Mouse (Mus musculus) limb, embryonic 12.5 days (tissue): ENCODE measurements around the gene Gm5134. TPM values are rescaled to one million over a fixed set of nuclear protein-coding genes. Genes with fewer than 3 reads are reported as not detected.
"Not testable (repeated sequence)": the region's sequence is repeated elsewhere in the genome, so short reads cannot be mapped to it uniquely, and the experiment has no call there.

Experiments
- ATAC-seq: fragments of 200-750 bp; cut with Nextera tagmentation; 2 replicates; pipeline ENCODE4 v1.8.0; 2017; ENCODE audit warnings: low read depth, moderate TSS enrichment; ENCODE audit not compliant: insufficient number of reproducible peaks, insufficient read depth, low FRiP score, low TSS enrichment
- H3K27ac ChIP-seq: fragments of 300-500 bp; sonication (generic); 2 replicates; pipeline ENCODE4 v1.5.1; 2016; ENCODE audit warnings: mild to moderate bottlenecking, moderate library complexity
- H3K27me3 ChIP-seq: fragments of 300-500 bp; sonication (generic); 2 replicates; pipeline ENCODE4 v1.6.1; 2016; ENCODE audit warnings: mild to moderate bottlenecking, moderate library complexity
- H3K36me3 ChIP-seq: fragments of 300-500 bp; sonication (generic); 2 replicates; pipeline ENCODE4 v1.6.1; 2016; ENCODE audit warnings: mild to moderate bottlenecking, moderate library complexity
- H3K4me1 ChIP-seq: fragments of 300-500 bp; sonication (generic); replicated peaks from 2 replicates; pipeline ENCODE4 v1.6.1; 2016
- H3K4me2 ChIP-seq: fragments of 300-500 bp; sonication (generic); 2 replicates; pipeline ENCODE4 v1.6.1; 2016; ENCODE audit warnings: mild to moderate bottlenecking, moderate library complexity
- H3K4me3 ChIP-seq: fragments of 300-500 bp; sonication (generic); replicated peaks from 2 replicates; pipeline ENCODE4 v1.5.1; 2016; ENCODE audit warnings: mild to moderate bottlenecking
- H3K9ac ChIP-seq: fragments of 300-500 bp; sonication (generic); replicated peaks from 2 replicates; pipeline ENCODE4 v1.6.1; 2016; ENCODE audit warnings: mild to moderate bottlenecking, moderate library complexity
- H3K9me3 ChIP-seq: fragments of 300-500 bp; sonication (generic); 2 replicates; pipeline ENCODE4 v1.6.1; 2016; ENCODE audit warnings: mild to moderate bottlenecking, moderate library complexity
- WGBS: fragments of 180-500 bp; shearing (Covaris S2); methylation state at CpG from one replicate; pipeline ENCODE4 v1.1.7; 2016; 5-methylcytosine and 5-hydroxymethylcytosine counted together
- polyA plus RNA-seq: library from polyadenylated mRNA; unstranded; fragments of >200 nt; fragmentation: Nextera tagmentation; extraction: Ambion mirVana; gene quantifications from 2 replicates; pipeline ENCODE4 v1.2.1, GENCODE M21; 2016

Gm5134 gene
- polyA plus RNA-seq, 1 experiment from 2014 or later, result not detected

DNA sequence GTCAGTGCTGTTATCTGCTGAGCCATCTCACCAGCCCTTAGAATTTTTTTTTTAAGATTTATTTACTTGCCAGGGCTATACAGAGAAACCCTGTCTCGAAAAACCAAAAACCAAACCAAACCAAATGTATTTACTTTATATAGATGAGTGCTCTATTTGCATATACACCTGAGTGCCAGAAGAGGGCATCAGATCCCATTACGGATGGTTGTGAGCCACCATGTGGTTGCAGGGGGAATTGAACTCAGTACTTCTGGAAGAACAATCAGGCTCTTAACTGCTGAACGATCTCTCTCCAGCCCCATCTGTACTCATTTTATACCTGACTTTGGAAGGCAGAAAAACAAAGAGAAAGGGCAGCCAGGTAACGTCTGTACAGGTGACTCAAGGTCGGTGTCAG lies 20.9 kb downstream of the Gm5134 start:
- Histone ChIP-seq H3K4me1 (no peaks in the 10 kb centered on the region), H3K27me3 (no peaks in the 10 kb centered on the region), H3K27ac (no peak overlapping the region), H3K4me2 (no peak overlapping the region), H3K4me3 (no peak overlapping the region), H3K9me3 (no peaks in the 10 kb centered on the region), H3K9ac (no peak overlapping the region), H3K36me3 (no peaks in the 10 kb centered on the region)
- no peak for ATAC-seq
- 80% methylated on average over 5 of the region's 5 CpGs for WGBS

DNA sequence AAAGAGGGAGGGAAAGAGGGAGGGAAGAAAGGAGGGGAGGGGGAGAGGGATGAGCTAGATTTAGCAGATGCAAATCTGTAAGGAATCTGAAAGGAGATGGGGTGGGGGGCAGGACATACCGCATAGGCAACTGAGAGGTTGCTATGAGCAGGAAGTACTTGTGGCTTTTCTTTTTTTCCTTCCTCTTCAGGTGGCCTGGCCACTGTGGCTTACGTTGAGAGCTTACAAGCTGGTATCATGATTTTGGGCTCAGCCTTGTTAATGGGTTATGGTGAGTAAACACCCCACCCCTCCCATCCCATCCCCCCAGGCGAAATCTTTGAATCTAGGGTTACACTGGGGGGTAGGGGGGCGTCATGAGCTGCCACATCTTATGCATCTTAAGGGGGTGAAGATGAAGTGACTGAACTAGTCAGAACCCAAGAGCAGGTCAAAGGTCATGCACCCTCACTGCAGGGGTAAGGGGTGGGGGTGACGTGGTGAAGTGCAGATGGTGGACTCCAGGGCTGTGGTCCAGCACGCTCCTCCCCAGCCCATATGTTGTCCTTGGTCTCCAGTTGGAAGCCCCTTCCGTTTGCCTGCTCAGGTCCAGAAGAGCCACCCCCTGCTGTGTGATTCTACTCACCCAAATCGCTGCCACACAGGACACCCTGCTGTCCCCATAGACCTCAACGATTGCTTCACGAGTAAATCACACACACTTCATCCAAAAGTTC lies 24.0 kb downstream of the Gm5134 start:
- no peak overlapping the region for H3K9ac ChIP-seq
- H3K4me1 ChIP-seq, result no peaks in the 10 kb centered on the region
- no peak overlapping the region for H3K4me2 ChIP-seq
- ATAC-seq, result no peak
- no peaks in the 10 kb centered on the region for H3K36me3 ChIP-seq
- no peak overlapping the region for H3K27ac ChIP-seq
- no peaks in the 10 kb centered on the region for H3K9me3 ChIP-seq
- H3K27me3 ChIP-seq, result no peaks in the 10 kb centered on the region
- H3K4me3 ChIP-seq, result no peak overlapping the region
- WGBS, result 58% methylated on average over 10 of the region's 10 CpGs

DNA sequence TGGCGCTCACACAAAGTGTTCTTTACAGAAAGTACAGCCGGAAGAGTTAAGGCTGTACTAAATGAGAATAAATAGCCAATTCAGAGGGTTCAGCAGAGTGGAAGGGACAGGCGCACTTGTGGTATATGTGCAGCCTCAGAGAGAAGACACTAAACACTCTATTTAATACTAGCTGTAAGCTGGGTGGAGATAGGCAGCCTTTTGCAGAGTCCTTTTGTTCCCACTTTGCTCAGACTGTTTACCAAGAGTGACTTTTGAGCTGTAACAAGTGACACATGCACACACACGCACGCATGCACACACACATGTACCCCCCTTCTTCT lies 24.5 kb downstream of the Gm5134 start:
- no peak for ATAC-seq
- H3K4me3 ChIP-seq, result no peak overlapping the region
- H3K27ac ChIP-seq, result no peak overlapping the region
- H3K9me3 ChIP-seq, result no peaks in the 10 kb centered on the region
- H3K36me3 ChIP-seq, result no peaks in the 10 kb centered on the region
- no peak overlapping the region for H3K4me2 ChIP-seq
- no peaks in the 10 kb centered on the region for H3K4me1 ChIP-seq
- no peaks in the 10 kb centered on the region for H3K27me3 ChIP-seq
- 89% methylated on average over 5 of the region's 5 CpGs for WGBS
- H3K9ac ChIP-seq, result no peak overlapping the region

DNA sequence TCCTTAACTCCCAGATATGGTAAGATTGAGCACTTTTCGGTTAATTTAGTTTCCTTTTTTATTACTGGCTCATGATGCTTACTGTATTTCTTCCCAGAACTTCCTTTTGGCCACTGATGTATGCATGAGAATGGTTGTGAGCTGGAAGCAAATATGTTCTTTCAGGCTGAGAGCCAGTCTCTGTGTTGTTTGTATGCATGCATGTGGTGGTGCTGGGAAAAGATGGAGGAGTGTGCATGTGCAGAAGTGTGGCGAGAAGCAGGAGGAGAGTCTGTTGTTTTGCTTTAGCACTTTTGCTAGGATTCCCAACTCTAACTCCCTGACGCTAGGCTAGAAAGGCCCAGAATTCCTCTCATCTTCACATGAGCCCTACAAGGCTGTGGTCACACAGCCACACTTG lies 25.1 kb downstream of the Gm5134 start:
- Histone ChIP-seq H3K4me1 (no peaks in the 10 kb centered on the region), H3K9me3 (no peaks in the 10 kb centered on the region), H3K27me3 (no peaks in the 10 kb centered on the region), H3K9ac (no peak overlapping the region), H3K4me2 (no peak overlapping the region), H3K36me3 (no peaks in the 10 kb centered on the region), H3K27ac (no peak overlapping the region), H3K4me3 (no peak overlapping the region)
- no peak for ATAC-seq
- WGBS, result 81% methylated on average over 3 of the region's 3 CpGs

DNA sequence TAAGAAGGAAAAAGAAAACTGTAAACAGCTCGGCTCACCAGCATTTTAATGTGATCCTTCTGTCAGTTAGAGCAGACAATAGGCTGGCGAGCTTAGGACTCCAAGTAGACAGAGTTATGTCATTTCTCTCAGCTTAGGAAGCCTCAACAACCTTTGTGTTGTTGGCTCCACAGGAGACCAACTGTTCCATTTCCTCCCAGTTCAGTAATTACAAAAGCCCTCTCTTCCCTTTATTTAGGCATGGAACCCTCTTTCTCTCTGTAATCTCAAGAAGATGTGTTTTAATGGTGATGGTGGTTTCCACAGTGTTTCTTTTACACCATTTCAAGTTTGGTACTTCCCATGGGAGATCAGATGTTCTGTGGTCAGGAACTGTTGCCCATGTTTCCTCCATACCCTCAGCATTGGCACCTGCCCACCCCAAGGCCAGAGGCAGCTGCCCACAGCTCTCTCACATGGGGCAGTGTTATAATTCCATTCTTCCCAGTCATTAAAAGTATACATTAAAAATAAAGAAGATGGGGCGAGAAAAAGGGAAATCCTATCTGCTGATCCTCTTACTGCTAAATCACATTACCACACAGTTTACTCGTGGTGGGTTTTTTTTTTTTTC lies 36.2 kb downstream of the Gm5134 start:
- no peak overlapping the region for H3K4me3 ChIP-seq
- H3K36me3 ChIP-seq, result no peaks in the 10 kb centered on the region
- no peak overlapping the region for H3K27ac ChIP-seq
- no peaks in the 10 kb centered on the region for H3K4me1 ChIP-seq
- H3K9ac ChIP-seq, result no peak overlapping the region
- ATAC-seq, result no peak
- no peaks in the 10 kb centered on the region for H3K27me3 ChIP-seq
- no peak overlapping the region for H3K4me2 ChIP-seq
- 74% methylated on average over 4 of the region's 4 CpGs for WGBS
- no peaks in the 10 kb centered on the region for H3K9me3 ChIP-seq

DNA sequence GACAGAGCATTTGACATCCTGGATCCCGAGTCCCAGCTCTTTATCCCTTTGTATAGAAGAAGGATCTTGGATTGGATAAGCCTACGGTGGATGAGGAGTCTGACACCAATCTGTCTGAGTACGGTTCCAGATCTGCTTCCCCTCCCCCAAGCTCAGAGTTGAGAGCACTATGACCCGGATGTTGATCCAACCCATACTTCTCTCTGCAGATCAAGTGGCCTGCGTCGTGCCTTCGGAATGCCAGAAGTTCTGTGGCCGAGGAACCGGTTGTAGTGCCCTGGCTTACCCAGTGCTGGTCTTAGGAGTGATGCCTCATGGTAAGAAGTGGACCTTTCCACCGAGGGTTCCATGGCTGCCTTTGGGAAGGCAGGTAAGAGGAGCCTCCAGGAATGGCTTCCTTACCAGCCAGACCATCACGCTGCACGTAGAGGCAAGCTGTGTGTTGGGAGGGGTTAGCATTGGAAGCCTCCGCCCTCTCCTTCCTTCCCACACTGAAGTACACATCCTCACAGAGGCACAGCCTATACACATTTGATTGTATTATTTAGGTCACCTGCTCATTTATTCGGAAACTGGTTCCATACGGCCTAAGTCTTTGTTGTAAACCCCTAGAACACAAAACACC lies 39.4 kb downstream of the Gm5134 start:
- H3K27ac ChIP-seq, result no peak overlapping the region
- no peak for ATAC-seq
- no peak overlapping the region for H3K4me2 ChIP-seq
- no peak overlapping the region for H3K4me3 ChIP-seq
- no peaks in the 10 kb centered on the region for H3K9me3 ChIP-seq
- H3K9ac ChIP-seq, result no peak overlapping the region
- no peaks in the 10 kb centered on the region for H3K36me3 ChIP-seq
- 88% methylated on average over 15 of the region's 15 CpGs for WGBS
- H3K27me3 ChIP-seq, result no peaks in the 10 kb centered on the region
- no peaks in the 10 kb centered on the region for H3K4me1 ChIP-seq

DNA sequence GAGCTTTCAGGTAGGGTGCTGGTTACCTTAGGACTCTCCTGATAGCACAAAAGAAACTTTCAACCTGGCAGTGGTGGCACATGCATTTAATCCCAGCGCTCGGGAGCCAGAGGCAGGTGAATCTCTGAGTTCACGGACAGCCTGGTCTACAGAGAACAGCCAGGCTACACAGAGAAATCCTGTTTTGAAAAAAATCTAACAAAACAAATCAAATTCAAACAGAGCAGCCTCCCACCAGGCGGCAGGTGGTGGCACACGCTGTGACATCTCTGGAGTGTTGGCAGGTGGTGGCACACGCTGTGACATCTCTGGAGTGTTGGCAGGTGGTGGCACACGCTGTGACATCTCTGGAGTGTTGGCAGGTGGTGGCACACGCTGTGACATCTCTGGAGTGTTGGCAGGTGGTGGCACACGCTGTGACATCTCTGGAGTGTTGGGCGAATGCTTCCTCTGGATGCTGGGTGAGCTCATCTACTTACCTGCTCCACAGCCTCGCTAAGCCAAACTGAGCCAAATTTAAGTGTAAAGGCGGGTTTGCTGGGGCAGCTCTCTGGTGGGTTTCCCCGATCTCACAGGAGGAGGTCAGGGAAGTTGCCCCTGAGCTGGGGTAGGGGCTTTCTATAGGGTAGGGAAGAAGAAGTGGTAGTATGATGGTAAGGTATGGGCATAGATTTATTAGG lies 40.4 kb downstream of the Gm5134 start:
- H3K9ac ChIP-seq, ATAC-seq, H3K4me2 ChIP-seq, H3K36me3 ChIP-seq, H3K27ac ChIP-seq, H3K27me3 ChIP-seq, H3K4me3 ChIP-seq, H3K9me3 ChIP-seq, H3K4me1 ChIP-seq: not testable (repeated sequence)
- 80% methylated on average over 13 of the region's 13 CpGs for WGBS

DNA sequence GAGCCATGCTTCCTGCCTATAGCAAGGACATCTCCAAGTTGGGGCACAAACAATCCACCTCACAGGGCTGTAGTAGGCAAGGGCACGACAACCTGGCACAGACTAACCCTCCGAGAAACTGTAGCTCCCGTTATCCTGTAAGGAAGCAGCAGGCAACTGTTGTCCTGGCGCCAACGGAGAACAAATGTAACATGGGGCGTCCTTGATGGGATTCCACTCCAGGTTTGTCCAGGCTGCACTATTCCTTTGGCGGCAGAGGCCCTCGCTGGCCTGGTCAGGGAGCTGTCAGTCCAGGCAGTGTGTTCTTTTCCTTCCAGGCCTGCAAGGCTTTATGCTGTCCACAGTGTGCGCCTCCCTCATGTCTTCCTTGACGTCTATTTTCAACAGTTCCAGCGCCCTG lies 41.1 kb downstream of the Gm5134 start:
- no peak for ATAC-seq
- no peaks in the 10 kb centered on the region for H3K27me3 ChIP-seq

DNA sequence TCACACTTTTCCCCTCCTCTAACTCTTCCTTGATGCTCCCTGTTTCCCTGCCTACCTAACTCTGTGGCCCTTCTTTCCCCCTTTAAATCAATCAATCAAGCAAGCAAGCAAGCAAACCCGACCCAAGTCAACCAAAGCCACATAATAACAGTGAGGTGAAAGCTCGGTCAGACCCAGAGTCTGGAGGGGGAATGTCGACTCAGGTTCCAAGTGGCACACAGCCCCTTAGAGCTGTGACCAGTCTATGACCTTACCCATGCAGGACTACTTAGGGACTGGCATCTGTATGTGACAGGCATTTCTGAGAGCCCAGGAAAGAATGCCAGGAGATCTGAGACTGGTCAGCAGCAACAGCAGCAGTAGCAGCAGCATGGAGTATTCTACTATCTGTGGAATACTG lies 42.0 kb downstream of the Gm5134 start:
- H3K4me1 ChIP-seq, result no peaks in the 10 kb centered on the region
- no peak for ATAC-seq
- no peak overlapping the region for H3K9ac ChIP-seq
- H3K36me3 ChIP-seq, result no peaks in the 10 kb centered on the region
- no peaks in the 10 kb centered on the region for H3K27me3 ChIP-seq
- H3K9me3 ChIP-seq, result no peaks in the 10 kb centered on the region
- H3K27ac ChIP-seq, result no peak overlapping the region
- WGBS, result 50% methylated on average over 3 of the region's 3 CpGs
- H3K4me2 ChIP-seq, result no peak overlapping the region
- no peak overlapping the region for H3K4me3 ChIP-seq

More for the DNA sequence above, 41.1 kb downstream of the Gm5134 start:
- Histone ChIP-seq H3K27ac (no peak overlapping the region), H3K4me3 (no peak overlapping the region), H3K9ac (no peak overlapping the region), H3K4me1 (no peaks in the 10 kb centered on the region), H3K4me2 (no peak overlapping the region), H3K9me3 (no peaks in the 10 kb centered on the region), H3K36me3 (no peaks in the 10 kb centered on the region)
- 91% methylated on average over 11 of the region's 11 CpGs for WGBS

DNA sequence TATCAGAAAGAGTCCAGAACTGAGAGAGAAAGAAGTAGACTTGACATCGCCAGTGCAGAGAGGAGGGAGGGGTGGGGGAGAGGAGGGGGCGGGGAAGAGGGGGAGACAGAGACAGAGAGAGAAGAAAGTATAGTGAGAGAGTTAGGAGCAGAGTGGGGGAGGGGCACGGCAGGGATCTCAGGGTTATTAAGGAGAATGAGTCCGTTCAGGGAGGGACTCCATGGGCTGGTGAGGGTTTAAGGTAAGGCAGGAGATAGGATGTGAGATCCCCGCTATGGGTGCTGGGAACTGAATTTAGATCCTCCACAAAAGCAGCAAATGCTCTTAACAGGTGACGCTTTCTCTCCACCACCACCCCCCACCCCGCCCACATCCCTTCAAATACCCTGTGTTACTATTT lies 46.8 kb downstream of the Gm5134 start:
- no peaks in the 10 kb centered on the region for H3K27me3 ChIP-seq
- H3K4me2 ChIP-seq, result 0 out of 2 replicates have a peak overlapping the region, but pooled peaks have one; percentile 1
- ATAC-seq, result no peak
- no peak overlapping the region for H3K9ac ChIP-seq
- 0 out of 2 replicates have a peak, but pooled peaks cover 4% of the 10 kb centered on the region for H3K4me1 ChIP-seq
- no peaks in the 10 kb centered on the region for H3K9me3 ChIP-seq
- H3K4me3 ChIP-seq, result no peak overlapping the region
- no peaks in the 10 kb centered on the region for H3K36me3 ChIP-seq
- 24% methylated on average over 6 of the region's 7 CpGs for WGBS
- H3K27ac ChIP-seq, result no peak overlapping the region

DNA sequence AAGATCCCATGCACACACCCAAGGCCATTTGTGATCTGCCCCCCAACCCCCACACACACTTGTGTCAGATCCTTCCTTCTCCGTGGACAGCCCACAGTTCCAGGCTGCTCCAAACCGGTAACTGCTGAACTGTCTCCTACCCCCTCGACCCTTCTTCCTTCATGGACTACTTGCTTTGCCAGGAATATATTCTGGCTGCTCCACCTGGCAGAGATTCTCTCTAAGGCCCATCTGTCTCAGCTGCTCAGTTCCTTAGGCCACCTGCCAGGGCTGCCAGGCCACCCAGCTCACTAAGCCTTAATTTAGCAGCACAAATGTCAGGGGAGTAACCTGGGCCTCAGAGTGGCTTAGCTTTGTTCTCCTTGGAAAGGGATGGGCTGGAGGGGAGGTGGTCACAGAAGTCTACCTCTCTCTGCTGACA lies 47.8 kb downstream of the Gm5134 start:
- Histone ChIP-seq H3K4me3 (no peak overlapping the region), H3K9me3 (no peaks in the 10 kb centered on the region), H3K9ac (no peak overlapping the region), H3K27me3 (no peaks in the 10 kb centered on the region), H3K36me3 (no peaks in the 10 kb centered on the region), H3K4me1 (0 out of 2 replicates have a peak, but pooled peaks cover 4% of the 10 kb centered on the region), H3K27ac (no peak overlapping the region), H3K4me2 (no peak overlapping the region)
- WGBS, result 38% methylated on average over 3 of the region's 3 CpGs
- ATAC-seq, result no peak
